Mouse (Mus musculus): ENCODE data around the gene Il11ra1.

GRCm38 (mm10) chr4:41682789-41683188 lies 17.0 kb upstream of the Il11ra1 start:
- TF ChIP-seq TCF12 (IDR thresholded peaks at IDR 0.05; ENCODE audit: insufficient read depth, poor library complexity, severe bottlenecking) (no peak), POLR2A (IDR thresholded peaks at IDR 0.05; ENCODE audit: insufficient read length, low read depth) (no peak), TCF3 (IDR thresholded peaks at IDR 0.05; ENCODE audit: insufficient read length, low read depth) (no peak), CEBPB (IDR thresholded peaks at IDR 0.05; ENCODE audit: insufficient read depth, poor library complexity, severe bottlenecking) (no peak), MAX (IDR thresholded peaks at IDR 0.05; ENCODE audit: low read depth) (no peak), MYOG (IDR thresholded peaks at IDR 0.05; ENCODE audit: control insufficient read depth in 1 of 3, insufficient read depth in 1 of 3, insufficient read length in 2 of 3, low read depth in 2 of 3) (no peak), POLR2AphosphoS2 (IDR thresholded peaks at IDR 0.05; ENCODE audit: insufficient read length, low read depth) (no peak)

Data from myocyte (in vitro differentiated cells).